Mouse (Mus musculus): ENCODE measurements around the gene Fndc3b.

GRCm38 (mm10) chr3:27469971-27470370 is 241.1 kb downstream of the Fndc3b start:
- TF ChIP-seq TAL1 (IDR thresholded peaks at IDR 0.05; ENCODE audit: low read length) (no peak), GATA1 (IDR thresholded peaks at IDR 0.05; ENCODE audit: low read length) (no peak)
